Mouse (Mus musculus): ENCODE data around the gene Igsf9b.

Igsf9b gene

DNA sequence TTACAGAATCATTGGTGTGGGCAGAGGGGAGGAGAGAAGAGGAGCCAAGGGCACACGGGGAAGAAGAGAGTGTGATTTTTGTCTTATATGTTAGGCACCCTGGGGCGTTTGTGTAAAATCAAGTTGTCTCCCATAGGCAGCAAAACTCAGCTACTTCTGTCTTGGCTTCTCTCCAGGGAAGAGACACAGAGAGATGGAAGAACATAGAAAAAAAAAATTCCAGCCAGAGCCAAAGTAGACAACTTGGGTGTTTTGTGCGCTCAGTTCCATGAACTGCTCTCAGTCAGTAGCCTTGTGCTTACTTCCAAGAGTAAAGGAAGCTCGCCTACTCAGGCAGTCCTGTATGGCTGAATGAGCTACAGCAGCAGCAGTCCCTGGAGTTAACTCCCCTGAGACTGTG, 31.4 kb downstream of the Igsf9b start:
- no peak for DNase-seq (ENCODE audit: low read depth, low spot score)

DNA sequence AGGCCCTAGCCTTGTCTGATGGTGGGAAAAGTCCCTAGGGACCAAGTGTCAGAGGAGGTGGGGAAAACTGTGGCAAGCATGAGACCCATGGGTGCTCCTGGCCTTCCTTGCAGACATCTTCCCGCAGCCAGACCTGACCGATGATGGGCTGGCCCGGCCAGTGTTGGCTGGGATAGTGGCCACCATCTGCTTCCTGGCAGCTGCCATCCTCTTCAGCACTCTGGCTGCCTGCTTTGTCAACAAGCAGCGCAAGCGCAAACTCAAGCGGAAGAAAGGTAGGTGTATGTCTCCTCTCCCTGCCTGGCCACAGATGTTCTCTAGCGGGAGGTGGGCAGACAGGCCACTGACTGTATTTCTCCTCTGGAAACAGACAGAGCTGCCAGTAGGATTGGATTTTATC, 32.5 kb downstream of the Igsf9b start:
- no peak for DNase-seq (ENCODE audit: low read depth, low spot score)

DNA sequence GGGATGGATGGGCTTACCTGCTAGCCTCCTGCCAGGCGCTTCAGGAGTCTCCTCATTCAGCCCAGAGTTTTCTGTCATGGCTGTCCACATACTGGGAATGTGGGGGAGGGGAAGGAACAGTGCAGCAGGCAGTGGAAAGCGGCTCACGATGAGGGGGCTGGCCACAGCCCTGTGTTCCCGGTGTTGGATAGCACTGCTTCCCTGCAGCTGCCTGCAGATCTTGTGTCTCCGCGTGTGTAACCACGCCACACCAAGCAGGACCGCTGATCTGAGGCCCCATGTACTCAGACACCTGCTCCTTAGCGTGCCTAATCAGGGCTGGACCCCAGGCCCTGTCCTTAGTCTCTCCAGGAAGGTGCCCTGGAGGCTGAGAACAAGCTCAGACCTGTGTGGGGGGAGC, 35.9 kb downstream of the Igsf9b start:
- DNase-seq (ENCODE audit: low read depth, low spot score): no peak

DNA sequence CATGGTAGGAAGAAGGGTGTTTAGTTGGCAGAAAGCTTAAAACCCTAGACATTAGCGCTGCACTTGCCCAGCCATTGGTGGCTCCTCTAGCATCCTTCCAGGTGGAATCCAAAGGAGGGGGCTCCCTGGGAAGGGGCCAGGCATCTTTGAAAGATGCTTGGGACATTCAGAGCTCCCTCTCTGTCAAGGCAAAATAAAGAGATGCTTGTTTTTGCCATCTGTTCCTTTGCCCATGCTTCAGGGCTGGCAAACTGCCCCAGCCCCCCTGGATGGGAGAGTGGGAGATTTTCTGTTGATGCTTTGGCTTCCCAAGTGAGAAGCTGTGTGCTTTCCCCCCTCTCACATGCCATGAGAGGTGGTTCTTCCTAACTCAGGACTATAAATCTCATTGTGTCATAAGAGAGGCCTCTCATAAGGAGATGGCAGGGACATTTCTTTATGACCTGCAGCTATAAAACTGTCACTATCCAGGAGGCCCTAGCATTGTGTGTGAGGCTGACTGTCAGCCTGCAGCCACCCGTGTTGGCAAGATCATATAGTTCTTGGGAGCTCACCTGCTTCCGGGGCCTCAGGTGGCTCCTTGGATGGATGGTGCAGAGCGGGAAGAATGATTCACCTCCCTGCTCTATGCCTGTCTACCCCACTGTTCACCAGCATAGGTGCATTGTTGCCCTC, 38.1 kb downstream of the Igsf9b start:
- no peak for DNase-seq (ENCODE audit: low read depth, low spot score)

DNA sequence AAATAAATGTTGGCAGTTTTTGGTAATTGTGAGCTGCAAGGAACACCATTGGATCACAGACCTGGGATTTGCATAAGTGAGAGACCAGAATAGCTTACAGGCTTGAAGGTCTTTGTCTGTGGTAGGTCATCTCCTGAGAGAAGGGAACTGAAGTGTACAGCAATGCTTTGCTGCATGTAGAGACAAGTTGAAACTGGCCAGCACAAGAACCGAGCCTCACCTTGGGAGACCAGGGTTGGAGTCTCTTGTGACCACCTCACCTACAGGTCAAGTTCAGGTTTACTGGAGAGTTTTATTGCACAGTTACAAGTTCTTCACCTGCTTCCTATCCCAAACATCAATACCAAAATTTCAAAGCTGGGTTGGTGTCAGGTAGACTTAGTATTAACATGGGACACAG, 40.2 kb downstream of the Igsf9b start:
- no peak for DNase-seq (ENCODE audit: low read depth, low spot score)

DNA sequence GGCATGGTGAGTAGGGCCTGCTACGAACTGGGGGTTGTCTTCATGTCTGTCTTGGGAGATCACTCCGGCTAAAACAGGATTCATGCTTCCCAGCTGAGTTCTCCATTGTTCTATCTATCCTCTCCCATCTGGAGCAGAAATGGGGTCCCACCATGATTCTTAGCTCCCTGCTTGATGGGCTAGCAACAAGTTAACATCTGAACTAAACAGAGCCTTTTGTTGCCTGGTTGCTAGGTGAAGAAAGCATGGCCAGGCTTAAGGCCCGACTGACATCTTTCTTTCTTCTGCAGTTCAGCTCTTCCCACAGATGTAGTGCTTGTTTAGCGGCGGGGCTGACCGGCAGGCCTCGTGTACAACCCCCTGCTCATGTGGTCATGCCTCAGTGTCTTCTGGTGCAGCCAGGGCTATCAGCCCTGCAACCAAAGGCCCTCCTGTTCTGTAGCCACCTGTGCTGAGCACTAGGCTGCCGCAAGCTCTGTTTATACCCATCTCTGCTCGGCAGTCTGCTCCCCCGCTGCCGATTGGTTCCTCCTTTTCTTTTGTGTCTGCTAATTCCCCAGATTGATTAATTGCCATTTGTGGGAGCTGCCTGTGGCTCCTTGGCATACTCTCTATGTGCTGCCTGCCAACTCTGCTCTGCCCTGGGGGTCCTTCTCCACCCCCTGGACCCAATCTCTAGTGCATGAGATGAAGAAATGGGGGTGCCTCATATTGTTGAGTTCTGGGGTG, 47.7 kb downstream of the Igsf9b start:
- DNase-seq (ENCODE audit: low read depth, low spot score): no peak

DNA sequence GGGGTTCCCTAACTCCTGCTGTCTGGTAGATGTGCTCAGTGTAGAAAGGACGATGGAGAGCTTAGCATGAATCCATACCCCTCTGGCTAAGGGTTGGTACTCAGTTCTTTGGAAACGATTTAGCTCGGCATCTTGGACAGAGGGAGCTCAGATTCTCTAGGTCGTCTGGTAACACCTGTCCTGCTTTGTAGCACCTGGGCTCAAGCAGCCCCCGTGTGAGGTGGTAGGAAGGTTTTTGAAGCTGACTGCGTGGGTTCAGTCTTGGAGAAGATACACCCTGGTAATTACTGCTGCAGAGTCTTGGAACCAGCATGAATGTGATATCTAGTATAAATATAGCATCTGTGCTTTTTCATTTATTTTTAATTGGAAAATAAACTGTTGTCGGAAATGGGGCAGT, 54.1 kb downstream of the Igsf9b start:
- no peak for DNase-seq (ENCODE audit: low read depth, low spot score)

- no peak for DNase-seq (ENCODE audit: low read depth, low spot score)
Observed at GRCm38 (mm10) chr9:27357893-27358292, 58.9 kb downstream of the Igsf9b start.

DNA sequence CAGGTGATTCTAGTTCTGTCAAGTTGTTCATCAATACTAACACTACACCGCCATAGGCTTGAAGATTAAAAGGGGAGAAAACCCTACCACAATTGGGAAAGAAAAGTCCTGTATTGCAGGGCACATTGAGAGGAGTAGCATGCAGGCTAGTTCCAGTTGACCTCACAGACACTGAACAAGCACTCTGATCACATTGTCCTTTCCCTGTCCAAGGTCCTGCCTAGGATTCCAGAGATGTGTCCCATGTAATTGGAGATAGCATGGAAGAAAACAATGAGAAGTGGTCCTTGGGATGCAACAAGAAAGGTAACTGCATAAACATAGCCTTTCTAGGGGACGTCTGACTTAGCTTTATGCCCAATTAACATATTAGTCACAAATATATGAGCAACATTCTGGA, 68.2 kb downstream of the Igsf9b start:
- DNase-seq (ENCODE audit: low read depth, low spot score): no peak

- DNase-seq (ENCODE audit: low read depth, low spot score): no peak
Observed at GRCm38 (mm10) chr9:27369108-27369507, 70.1 kb downstream of the Igsf9b start.

GRCm38 (mm10) chr9:27375746-27376145, 76.7 kb downstream of the Igsf9b start:
- DNase-seq (ENCODE audit: low read depth, low spot score): no peak

- DNase-seq (ENCODE audit: low read depth, low spot score): no peak
Observed at GRCm38 (mm10) chr9:27386951-27387350, 87.9 kb downstream of the Igsf9b start.

DNA sequence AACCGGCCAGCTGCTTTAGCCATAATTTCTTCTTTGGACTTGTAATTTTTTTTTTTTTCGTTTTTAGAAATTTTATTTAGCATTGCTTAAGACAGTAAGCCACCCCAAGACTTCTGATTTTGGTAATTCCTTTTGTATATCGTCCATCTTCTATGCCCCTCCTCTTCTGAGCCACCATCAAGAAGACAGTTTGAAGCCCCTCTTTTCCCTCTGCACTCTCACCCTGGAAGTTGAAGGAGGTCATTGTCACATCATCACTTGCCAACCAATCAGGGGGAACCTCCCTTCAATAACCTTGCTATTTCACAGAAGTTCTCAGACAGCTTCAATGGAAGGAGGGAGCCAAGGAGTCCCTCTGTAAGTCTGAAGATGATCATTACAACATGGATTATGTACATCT, 97.5 kb downstream of the Igsf9b start, which contains the start of gene Spata19:
Gene Spata19, plus strand, starts transcription at position 301 of the 400 bp plus-strand sequence.
- DNase-seq (ENCODE audit: low read depth, low spot score): no peak

GRCm38 (mm10) chr9:27401169-27401568, 102.2 kb downstream of the Igsf9b start:
- no peak for DNase-seq (ENCODE audit: low read depth, low spot score)

Data from embryo, embryonic 11.5 days (tissue).